Mouse (Mus musculus) CH12F3 (cell line): ENCODE measurements around the gene Rab26.

Experiments used
- in situ Hi-C: fragments of 300-500 bp; cut with MboI; formaldehyde crosslinking; loops from 2 replicates; pipeline ENCODE4 v1.14.3; 2020; ENCODE audit warnings: low sequenced_read_pairs

The Rab26 gene

DNA sequence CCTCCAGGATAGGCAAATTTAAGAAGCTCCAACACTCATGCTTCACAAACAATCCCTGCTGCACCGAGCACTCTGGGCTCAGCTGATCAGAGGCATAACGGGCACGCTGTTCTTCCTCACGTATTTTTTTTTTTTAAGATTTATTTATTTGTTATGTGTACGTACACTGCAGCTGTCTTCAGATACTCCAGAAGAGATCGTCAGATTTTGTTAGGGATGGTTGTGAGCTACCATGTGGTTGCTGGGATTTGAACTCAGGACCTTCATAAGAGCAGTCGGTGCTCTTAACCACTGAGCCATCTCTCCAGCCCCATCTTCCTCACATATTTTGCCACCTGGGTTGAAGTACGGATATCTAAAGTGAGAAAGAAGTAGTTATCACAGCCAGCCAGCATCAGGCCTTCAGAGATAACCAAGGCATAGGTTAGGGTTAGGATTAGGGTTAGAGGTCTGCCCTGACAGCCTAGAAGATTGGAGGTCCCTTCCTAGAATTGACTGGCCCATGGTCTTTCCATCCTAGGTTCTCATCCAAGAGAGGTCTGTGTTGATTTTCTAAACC lies at the start of gene Rab26:
TSS of gene Rab26 (minus strand) at position 51 of the 559 bp plus-strand sequence.
- in situ Hi-C loops = loop anchor here (10.0 kb wide), 1 partner anchor 121 kb away; the partner anchor contains the start of genes Npw and Slc9a3r2

DNA sequence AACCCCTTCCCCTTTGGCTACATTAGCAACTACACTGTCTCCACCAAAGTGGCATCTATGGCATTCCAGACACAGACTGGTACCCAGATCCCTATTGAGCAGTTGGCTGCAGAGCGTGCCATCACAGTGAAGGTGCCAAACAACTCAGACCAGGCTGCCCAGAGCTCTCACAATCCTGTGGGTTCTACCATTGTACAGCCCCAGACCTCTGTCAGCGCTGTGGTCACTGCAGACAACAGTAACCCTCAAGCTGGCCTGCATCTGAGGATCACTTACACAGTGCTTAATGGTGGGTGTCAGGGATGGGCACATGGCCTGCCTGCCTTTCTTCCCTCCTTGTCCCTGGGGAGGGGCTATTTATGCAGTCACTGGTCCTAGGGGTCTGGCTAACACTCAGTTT lies 46.3 kb upstream of the Rab26 start:
- in situ Hi-C loops = no loop called here

DNA sequence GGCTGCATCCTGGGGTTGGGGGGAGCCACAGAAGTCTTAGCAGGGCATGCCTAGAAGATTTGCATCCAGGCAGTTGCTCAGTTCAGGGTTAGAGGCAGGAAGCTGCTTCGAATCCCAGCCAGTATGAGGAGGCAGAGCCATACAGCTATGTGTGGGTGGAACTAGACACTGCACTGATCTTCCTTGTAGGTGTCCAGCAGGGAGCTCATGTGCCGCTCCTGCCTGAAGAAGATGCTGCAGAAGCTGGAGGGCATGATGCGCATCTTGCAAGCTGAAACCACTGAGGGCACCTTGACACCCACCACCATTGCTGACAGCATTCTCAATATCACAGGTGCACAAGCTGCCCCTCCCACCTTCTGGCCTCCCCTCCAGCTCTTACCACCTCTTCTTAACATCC lies 45.5 kb upstream of the Rab26 start:
- in situ Hi-C loops = no loop called here

DNA sequence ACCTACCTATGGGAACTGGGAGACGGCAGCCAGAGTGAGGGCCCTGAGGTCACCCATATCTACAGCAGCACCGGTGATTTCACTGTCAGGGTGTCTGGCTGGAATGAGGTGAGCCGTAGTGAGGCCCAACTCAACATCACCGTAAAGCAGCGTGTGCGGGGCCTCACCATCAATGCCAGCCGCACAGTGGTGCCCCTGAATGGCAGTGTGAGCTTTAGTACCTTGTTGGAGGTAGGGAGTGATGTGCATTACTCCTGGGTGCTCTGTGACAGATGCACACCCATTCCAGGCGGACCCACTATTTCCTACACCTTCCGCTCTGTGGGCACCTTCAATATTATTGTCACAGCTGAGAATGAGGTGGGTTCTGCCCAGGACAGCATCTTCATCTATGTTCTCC lies 39.8 kb upstream of the Rab26 start:
- in situ Hi-C loops = no loop called here

DNA sequence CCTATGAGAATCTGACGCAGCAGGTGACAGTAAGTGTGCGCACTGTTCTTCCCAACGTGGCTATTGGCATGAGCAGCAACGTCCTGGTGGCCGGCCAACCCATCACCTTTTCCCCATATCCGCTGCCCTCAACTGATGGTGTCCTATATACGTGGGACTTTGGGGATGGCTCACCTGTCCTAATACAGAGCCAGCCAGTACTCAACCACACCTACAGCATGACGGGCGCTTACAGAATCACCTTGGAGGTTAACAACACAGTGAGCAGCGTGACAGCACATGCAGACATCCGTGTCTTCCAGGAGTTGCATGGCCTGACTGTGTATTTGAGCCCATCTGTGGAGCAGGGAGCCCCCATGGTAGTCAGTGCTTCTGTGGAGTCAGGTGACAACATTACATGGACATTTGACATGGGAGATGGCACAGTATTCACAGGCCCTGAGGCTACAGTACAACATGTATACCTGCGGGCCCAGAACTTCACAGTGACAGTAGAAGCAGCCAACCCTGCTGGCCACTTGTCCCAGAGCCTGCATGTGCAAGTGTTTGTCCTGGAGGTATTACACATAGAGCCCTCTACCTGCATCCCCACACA lies 38.7 kb upstream of the Rab26 start:
- in situ Hi-C loops = no loop called here

DNA sequence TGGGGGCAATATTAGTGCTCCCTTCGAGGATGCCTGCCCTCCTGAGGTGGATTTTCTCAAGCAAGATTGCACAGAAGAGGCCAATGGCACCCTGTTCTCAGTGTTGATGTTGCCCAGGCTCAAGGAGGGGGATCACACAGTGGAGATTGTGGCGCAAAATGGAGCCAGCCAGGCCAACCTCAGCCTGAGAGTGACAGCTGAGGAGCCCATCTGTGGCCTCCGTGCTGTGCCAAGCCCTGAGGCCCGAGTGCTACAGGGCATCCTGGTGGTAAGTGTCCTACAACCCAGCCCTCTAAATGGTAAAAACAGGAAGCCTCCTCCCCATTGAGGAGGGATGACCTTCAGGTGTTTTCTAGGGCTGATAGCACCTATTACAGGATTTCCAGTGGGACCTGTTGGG lies 35.8 kb upstream of the Rab26 start:
- in situ Hi-C loops = no loop called here

DNA sequence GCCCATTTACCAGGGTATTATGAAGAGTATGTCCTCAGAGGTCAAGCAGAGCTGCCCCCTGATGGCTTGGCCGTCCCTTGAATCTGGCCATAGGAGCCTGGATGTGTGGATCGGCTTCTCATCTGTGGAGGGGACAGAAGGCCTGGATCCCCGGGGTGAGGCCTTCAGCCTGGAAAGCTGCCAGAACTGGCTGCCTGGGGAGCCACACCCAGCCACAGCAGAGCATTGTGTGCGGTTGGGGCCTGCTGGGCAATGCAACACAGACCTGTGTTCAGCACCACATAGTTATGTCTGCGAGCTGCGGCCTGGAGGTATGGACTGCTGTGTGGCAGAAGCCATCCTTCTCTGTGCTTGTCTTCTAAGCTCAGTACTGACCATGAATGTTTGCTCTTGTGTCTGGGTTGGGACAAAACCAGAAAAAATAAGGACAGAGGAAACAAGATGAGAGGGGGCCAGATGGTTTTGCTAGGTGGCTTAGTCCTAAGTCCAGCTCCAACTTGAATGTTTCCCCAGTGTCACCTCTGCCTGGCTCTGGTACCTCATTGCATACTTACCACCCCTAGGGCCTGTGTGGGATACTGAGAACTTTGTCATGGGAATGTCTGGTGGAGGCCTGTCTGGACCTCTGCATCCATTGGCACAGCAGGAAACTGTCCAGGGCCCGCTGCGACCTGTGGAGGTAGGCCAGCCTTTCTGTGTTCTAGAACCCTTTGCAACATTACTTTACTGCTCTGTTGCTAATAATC lies 33.2 kb upstream of the Rab26 start:
- in situ Hi-C loops = no loop called here

DNA sequence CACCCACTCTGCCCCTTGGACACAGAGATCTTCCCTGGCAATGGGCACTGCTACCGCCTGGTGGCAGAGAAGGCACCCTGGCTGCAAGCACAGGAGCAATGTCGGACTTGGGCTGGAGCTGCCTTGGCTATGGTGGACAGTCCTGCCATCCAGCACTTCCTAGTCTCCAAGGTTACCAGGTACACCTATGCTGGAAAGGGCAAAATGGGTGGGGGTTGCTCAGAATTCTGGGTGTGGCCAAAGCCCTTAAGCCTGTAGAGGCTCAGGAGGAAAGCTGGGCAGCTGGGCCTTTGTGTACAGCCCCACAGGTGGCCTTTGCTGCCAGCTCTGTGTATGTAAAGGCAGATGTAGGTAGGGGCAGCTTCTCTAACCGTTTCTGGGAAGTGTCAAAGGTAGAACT lies 31.8 kb upstream of the Rab26 start:
- in situ Hi-C loops = no loop called here

DNA sequence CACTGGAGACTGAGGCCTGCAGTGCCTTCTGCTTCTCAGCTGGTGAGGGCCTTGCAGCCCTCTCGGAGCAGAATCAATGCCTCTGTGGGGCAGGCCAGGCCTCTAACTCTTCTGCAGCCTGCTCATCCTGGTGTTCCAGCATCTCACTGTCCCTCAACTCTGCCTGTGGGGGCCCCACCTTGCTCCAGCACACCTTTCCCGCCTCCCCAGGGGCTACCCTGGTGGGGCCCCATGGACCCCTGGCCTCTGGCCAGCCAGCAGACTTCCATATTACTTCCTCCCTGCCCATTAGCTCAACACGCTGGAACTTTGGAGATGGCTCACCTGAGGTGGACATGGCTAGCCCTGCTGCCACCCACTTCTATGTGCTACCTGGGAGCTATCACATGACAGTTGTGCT lies 31.1 kb upstream of the Rab26 start:
- in situ Hi-C loops = no loop called here

DNA sequence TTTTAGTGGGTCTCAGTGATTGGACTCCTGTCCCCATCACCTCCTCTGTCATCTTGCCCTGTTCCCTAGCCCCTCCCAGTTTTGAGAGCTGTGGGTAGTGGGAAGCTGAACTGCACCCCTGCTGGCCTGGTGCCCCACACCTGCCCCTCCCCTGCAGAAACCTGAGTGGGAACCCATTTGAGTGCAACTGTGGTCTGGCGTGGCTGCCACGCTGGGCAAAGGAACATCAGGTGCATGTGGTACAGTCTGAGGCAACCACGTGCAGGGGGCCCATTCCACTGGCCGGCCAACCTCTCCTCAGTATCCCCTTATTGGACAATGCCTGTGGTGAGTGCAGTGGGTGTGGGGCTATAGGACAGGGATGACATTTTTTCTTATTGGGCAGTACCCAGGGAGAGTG lies 30.4 kb upstream of the Rab26 start:
- in situ Hi-C loops = no loop called here

DNA sequence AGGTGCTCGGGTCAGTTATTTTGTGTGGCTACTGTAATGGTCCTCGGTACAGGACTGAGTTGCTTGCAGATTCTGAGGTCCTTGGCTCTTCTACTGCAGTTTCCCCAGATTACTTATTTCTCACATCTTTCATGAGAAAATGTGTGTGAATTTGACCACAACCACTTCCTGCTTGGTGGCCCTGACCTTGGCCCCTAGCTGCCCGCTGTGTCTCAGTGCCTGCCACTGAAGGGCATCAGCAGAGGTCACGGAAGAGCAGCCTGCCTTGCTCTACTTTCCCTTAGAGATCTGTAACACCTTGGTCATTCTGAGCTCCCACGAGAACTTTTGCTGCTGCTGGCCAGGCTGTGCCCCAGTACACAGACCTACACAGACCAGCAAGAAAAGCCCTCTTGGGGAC lies 29.6 kb upstream of the Rab26 start:
- in situ Hi-C loops = no loop called here

DNA sequence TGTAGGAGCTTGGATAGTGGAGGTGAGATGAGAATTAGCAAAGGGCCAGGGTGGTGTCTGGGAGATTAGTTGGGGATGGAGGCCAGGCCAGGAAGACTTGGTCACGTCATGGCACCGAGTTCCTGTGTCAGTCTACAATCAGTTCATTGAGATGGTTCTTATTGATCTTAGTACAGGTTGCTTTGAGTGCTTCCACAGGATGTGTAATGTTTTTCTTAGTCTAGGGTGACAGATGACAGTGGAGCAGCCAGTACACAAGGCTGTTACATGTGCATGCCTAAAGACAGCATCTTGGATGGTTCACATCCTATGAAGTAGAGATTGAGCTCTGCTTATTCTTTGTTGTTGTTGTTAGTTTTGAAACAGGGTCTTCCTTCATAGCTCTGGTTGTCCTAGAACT lies 27.6 kb upstream of the Rab26 start:
- in situ Hi-C loops = no loop called here

DNA sequence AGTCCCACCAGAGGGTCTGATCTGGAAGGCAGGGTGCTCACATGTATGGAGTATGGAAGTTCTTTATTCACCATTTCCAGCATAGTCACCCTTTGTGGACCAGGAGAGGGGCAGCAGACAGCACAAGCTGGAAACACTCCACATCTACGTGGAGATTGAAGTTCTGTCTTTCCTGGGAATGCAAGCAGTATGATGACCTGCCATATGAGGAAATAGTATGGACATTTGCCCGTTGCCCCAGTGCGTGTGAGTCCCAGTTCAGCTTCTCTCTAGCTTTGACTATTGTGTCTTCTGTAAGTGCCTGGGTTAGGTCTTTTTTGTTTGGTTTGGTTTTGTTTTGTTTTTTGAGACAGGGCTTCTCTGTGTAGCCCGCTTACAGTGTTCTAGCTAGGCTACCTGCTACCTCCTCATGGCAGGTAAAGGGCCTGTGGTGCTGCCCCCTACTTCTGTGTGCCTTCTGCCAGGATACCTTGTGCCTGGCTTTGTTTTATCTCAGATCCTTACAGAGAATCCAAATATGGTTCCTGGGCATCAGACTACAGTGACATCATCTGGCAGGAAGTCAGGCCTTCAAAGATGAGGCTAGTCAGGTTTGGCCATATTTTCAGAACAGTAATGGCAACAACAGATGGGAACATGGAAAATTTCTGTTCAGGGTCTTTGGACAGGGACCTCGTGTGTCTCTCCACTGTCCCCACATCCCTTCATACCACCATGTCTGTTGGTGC lies 26.5 kb upstream of the Rab26 start:
- in situ Hi-C loops = no loop called here

DNA sequence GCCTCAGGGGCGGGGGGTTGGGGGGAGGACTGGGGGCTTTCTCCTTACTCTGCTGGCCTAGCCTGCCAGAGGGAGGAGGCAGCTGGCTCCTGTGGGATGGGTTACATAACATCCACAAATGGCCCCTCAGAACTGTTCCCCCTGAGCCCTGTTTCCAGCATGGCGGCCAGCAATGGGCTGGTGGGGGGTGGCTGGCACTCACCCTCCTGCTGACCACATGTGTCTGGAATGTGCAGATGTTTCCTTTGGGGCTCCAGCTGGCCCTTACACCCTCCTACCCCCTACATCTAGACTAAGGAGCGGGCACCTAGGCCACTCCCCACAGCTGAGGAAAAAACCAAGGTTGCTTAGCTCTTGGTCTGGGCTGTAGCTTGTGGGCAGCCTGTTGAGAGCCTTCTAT lies 25.1 kb upstream of the Rab26 start:
- in situ Hi-C loops = no loop called here

DNA sequence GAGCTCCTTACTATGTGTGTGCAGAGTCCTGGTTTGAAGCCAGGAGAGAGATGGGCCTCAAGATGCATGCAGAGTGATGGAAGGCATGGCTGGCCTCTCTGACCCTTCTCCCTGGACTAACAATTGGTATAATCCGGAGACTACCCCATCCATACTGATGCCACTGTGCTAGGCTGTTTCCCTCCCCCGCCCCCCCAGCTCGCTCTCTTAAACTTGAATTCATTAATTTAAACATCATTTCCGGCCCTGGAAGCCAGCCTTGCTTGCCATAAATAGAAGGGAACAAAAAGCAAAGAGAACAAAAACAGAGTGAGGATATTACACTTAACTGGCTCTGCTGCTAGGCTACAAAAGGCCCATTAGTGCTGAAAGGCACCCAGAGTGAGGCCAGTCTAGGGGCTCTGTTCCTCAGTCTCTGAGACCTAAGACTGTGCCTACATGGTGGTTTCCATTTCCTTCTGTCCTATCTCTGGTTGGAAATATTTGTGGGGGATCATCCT lies 24.6 kb upstream of the Rab26 start:
- in situ Hi-C loops = no loop called here

DNA sequence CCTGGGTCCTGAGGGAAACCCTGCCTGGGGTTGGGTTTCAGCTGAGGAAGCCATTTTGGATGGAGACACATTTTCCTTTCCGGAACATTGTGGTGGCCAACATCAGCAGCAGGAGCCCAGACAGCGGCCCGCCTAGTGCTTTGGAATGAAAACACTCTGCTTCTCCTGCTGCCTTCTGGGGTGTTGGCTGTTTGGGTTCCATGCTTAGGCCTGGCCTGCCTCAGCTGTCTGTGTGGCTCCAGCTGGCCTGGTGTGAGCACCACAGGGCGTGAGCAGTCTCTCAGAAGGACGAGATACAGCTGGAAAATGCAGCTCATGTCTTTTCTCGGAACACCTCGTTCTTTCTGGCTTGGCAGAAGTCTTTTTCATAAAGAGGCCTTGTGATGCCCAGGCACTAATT lies 23.1 kb upstream of the Rab26 start:
- in situ Hi-C loops = no loop called here

DNA sequence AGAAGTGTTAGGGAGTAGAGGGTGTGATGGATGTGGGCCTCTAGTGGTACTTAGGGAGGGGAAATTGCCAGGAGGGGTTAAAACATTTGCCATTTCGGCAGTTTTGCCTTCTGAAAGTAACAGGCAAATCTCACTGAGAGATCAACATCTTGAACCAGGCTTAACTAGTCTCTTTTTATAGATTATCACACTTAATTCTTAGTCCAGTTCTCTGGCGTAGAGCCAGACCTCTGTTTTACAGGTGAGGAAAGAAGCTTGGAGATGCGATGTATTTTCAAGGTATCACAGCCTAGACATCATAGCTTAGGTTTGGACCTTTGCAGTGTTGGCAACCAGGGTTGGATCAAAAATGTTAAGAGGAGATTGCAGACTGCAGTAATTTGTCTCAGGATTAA lies 17.0 kb upstream of the Rab26 start:
- in situ Hi-C loops = no loop called here

DNA sequence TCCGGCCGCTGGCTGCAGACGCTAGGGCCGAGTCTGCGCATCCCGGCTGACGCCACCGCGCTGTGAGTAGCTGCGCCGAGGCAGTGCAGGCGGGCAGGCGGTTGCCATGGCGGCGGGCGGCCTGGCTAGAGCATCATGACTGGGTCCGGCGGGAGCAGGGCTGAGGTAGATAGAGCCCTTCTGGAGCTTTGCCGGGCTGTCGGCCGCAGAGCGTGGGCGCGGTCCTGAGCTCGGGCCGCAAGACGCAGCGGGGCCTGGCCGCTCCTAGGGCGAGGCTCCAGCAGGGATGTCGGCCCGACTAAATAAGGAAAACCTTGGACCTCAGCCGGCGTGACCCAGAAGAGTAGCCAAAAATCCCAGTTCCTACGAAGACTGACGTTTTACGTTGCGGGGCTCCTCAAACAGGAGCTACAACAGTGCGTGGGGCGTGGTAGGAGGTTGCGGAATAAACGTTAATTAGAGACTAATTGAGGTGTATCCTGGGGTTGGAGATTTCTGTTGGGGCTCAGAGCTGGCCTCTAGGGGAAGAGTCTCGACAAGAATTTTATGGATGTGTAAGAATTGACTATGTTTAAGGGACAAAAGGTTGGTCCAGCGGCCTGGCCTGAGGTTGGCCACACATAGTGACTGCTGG lies 16.5 kb upstream of the Rab26 start:
- in situ Hi-C loops = no loop called here

DNA sequence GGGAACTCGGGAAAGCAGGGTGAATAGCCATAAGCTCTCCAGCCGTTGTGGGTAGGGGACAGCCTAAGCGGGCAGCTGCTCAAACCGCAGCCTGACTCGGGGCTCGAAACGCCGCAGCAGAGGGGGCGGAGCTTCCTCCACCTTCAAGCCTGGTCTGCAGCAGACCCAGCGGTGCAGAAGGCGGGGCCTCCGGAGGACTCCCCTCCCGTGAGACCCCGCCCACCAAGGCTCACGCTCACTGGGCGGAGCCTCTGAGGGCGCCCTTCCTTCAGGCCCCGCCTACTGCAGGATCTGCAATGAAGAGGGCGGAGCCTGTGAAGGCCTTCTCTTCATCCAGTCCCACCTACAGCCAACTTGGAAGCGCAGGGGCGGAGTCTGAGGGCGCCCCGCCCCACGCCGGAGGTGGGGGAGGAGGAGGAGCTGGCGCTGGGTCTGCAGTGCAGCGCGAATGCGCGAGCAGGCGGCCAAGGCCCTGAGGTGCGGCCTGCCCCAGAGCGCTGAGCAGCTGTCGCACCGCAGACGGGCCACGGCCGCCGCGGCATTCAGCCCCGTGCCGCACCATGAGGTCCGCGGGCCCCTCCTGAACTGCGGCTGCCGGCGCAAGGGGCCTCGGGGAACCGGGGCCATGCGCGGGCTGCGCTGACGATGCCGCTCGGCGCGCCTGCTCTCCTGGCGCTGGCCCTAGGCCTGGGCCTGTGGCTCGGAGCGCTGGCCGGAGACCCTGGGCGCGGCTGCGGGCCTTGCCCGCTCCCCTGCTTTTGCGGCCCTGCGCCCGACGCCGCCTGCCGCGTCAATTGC lies 15.8 kb upstream of the Rab26 start, which contains the start of gene Pkd1:
TSS of gene Pkd1 (plus strand) at position 217 of the 798 bp plus-strand sequence.
- in situ Hi-C loops = no loop called here

DNA sequence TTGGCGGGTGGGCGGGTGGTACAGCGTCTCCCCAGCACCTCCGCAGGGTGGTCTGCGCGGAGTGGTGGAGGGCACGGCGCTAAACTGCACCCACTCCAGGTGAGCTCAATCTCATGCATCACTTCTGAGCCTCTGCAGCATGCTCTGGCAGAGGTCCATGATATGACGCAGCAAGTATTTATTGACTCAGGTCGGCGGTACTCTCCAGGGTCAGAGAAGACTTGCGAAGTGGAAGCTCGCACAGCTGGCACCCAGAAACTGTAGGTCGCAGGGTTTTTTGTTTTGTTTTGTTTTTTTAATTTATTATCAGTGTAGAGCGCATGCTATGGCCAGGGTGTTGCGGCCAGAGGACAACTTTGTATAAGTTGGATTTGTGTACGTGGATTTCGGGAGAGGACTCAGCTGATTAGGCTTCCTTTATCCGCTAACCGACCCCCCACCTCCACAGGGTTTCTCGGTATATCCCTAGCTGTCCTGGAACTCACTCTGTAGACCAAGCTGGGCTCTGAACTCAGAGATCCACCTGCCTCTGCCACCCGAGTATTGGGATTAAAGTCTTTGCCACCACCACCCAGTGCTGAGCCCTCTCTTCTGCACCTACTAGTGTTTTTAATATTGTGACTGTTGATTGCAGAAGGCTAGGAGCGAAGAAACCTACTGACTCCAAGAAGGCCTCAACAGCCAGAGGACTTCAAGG lies 15.1 kb upstream of the Rab26 start:
- in situ Hi-C loops = no loop called here
